Mouse (Mus musculus) forebrain, embryonic 12.5 days (tissue): Measurements from ENCODE around the gene Mlf1. TPM values are rescaled to one million over a fixed set of nuclear protein-coding genes. Genes with fewer than 3 reads are reported as not detected.

Source experiments
- polyA plus RNA-seq: library from polyadenylated mRNA; unstranded; fragments of >200 nt; fragmentation: Nextera tagmentation; extraction: Ambion mirVana; gene quantifications from 2 replicates; pipeline ENCODE4 v1.2.1, GENCODE M21; 2016

Gene Mlf1
- polyA plus RNA-seq, 1 experiment from 2014 or later, result 25.6 TPM

Other genes starting within 250 kb of the Mlf1 start
- gene Gm17402, start 1.1 kb downstream of the Mlf1 start, polyA plus RNA-seq, result not detected in 2 replicates
- 39.7 and 46.3 TPM in 2 replicates for gene Gfm1, start 56.0 kb downstream of the Mlf1 start, polyA plus RNA-seq
- 57.1 and 58.2 TPM in 2 replicates for gene Lxn, start 89.8 kb downstream of the Mlf1 start, polyA plus RNA-seq
- gene Rarres1, start 141.4 kb downstream of the Mlf1 start, polyA plus RNA-seq, result 0.61 and 0.74 TPM in 2 replicates
- 48.7 and 49.8 TPM in 2 replicates for gene Mfsd1, start 208.6 kb downstream of the Mlf1 start, polyA plus RNA-seq